Comparison of ENCODE assay signal across 24 mouse cellular contexts in the genomic region with DNA sequence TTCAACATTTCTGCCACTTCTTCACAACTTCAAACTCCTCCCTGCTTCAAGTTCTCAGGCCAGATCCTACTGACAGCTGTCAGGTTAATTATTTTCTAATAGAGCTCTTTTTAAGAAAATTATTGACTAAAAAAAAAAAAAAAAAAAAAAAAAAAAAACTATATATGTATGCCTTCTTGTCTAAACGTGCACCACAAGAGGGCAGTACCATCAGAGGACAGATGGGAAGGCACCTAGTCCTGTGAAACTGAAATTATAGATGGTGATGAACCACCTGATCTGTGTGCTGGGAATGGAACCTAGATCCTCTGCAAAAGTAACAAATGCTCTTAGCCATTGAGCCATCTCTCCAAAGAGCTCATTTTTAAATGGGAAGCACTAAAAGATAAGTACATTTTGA. TPM values are rescaled to one million over a fixed set of nuclear protein-coding genes. Genes with fewer than 3 reads are reported as not detected.
DNase-seq lines count a peak whose midpoint lies in the region; ATAC-seq and TF ChIP-seq lines count a peak whose summit lies in the region.
"Had no signal": no experiment of that assay in that cellular context is flagged by ENCODE, and none has a peak within 500 bp of the region (broad histone marks: within the 10 kb centered on the region; RNA-seq: fewer than 3 reads in every experiment).

No protein-coding gene starts in this region.

- TF ChIP-seq CTCF in kidney, postnatal 0 days (IDR thresholded peaks at IDR 0.05; ENCODE audit: low read depth) = peak; percentile 28; the same call in 1 of the 2 replicates
- no peak for TF ChIP-seq CTCF in lung, adult 2 months (IDR thresholded peaks at IDR 0.05; ENCODE audit: insufficient read depth, low read length)

- H3K36me3 ChIP-seq in kidney, postnatal 0 days (ENCODE audit: insufficient read depth, low read length) = no peaks in the 10 kb centered on the region
- H3K36me3 ChIP-seq: embryonic facial prominence, embryonic 13.5 days; hindbrain, embryonic 12.5 days; limb, embryonic 10.5 days; liver, embryonic 13.5 days; midbrain, embryonic 12.5 days had no signal

- H3K9me3 ChIP-seq in kidney, postnatal 0 days (replicated peaks; ENCODE audit: low read length) = no peaks in the 10 kb centered on the region
- H3K9me3 ChIP-seq: embryonic facial prominence, embryonic 13.5 days; hindbrain, embryonic 12.5 days; limb, embryonic 10.5 days; liver, embryonic 13.5 days; midbrain, embryonic 12.5 days had no signal

- H3K9ac ChIP-seq in kidney, postnatal 0 days (ENCODE audit: low read depth, low read length) = no peak overlapping the region
- H3K9ac ChIP-seq: embryonic facial prominence, embryonic 13.5 days; hindbrain, embryonic 12.5 days; liver, embryonic 13.5 days; midbrain, embryonic 12.5 days had no signal

- TF ChIP-seq POLR2A in lung, adult 2 months (IDR thresholded peaks at IDR 0.05; ENCODE audit: borderline replicate concordance, extremely low read depth, low read depth, low read length) = no peak

- H3K4me3 ChIP-seq in kidney, postnatal 0 days (replicated peaks; ENCODE audit: low read depth, low read length) = no peak overlapping the region
- no peak overlapping the region for H3K4me3 ChIP-seq in lung, adult 2 months (replicated peaks; ENCODE audit: extremely low read depth, low read depth, low read length)
- H3K4me3 ChIP-seq: embryonic facial prominence, embryonic 13.5 days; hindbrain, embryonic 12.5 days; limb, embryonic 10.5 days; liver, embryonic 13.5 days; midbrain, embryonic 12.5 days had no signal

- no peaks in the 10 kb centered on the region for H3K27me3 ChIP-seq in kidney, postnatal 0 days (ENCODE audit: insufficient read depth, low read length)
- H3K27me3 ChIP-seq: embryonic facial prominence, embryonic 13.5 days; hindbrain, embryonic 12.5 days; liver, embryonic 13.5 days; midbrain, embryonic 12.5 days had no signal

- peak; percentile 10 for DNase-seq in kidney, postnatal 0 days (ENCODE audit: low spot score)
- DNase-seq in kidney, adult 18-20 months = no peak
- DNase-seq in lung, postnatal 10 days = peak; percentile 31
- no peak for DNase-seq in lung, adult 2 months
- DNase-seq in ES-CJ7 (ENCODE audit: low read depth, low spot score) (peak; percentile 32), adipocyte (ENCODE audit: low spot score) (peak; percentile 31)
- no peak for DNase-seq in yolk sac, embryonic 10.5 days (ENCODE audit: low spot score)
- no peak for DNase-seq in left cerebral cortex, adult 9 months (ENCODE audit: low spot score in 2 of 2)
- DNase-seq: adrenal gland, postnatal 14 days; heart, postnatal 10 days; liver, embryonic 13.5 days; right cerebral cortex, adult 18-20 months; spleen, adult 18-20 months; thymus, postnatal 36 days had no signal

- no peak for ATAC-seq in kidney, postnatal 0 days (replicated peaks; ENCODE audit: low FRiP score, low read depth)
- ATAC-seq: activated CD4-positive, CD25-positive, alpha-beta regulatory T cell, adult 4 months; forebrain, embryonic 16.5 days had no signal

- H3K4me2 ChIP-seq in kidney, postnatal 0 days (ENCODE audit: low read length) = no peak overlapping the region
- H3K4me2 ChIP-seq: embryonic facial prominence, embryonic 13.5 days; heart, embryonic 11.5 days; hindbrain, embryonic 12.5 days; liver, embryonic 13.5 days; midbrain, embryonic 12.5 days had no signal

- WGBS in kidney, postnatal 0 days = 7% methylated on average over 1 of the region's 1 CpGs
- WGBS in lung, adult 2 months = 17% methylated on average over 1 of the region's 1 CpGs

- no peaks in the 10 kb centered on the region for H3K4me1 ChIP-seq in kidney, postnatal 0 days (replicated peaks; ENCODE audit: insufficient read depth, low read length)
- peaks cover 2% of the 10 kb centered on the region for H3K4me1 ChIP-seq in lung, adult 2 months (ENCODE audit: control insufficient read depth, insufficient read depth, low read length)
- H3K4me1 ChIP-seq: embryonic facial prominence, embryonic 13.5 days; hindbrain, embryonic 12.5 days; limb, embryonic 10.5 days; liver, embryonic 13.5 days; midbrain, embryonic 12.5 days had no signal

- H3K27ac ChIP-seq in kidney, postnatal 0 days = no peak overlapping the region
- H3K27ac ChIP-seq: embryonic facial prominence, embryonic 13.5 days; hindbrain, embryonic 12.5 days; limb, embryonic 10.5 days; liver, embryonic 13.5 days; midbrain, embryonic 12.5 days had no signal

RNA-seq across cellular contexts. Expression of a gene that starts 55.6 kb away (rescaled TPM):
- not detected in 2 replicates for polyA plus RNA-seq in kidney, postnatal 0 days (2015; fragmentation: Nextera tagmentation; extraction: Ambion mirVana)
- polyA plus RNA-seq in lung, adult 2 months (2012; rRNA removed) = not detected in 2 replicates
- polyA plus RNA-seq: activated CD4-positive, CD25-positive, alpha-beta regulatory T cell, adult 4 months; brain, embryonic 14.5 days; embryonic facial prominence, embryonic 13.5 days; forebrain, embryonic 16.5 days; heart, embryonic 11.5 days; hindbrain, embryonic 12.5 days; kidney, embryonic 16.5 days; limb, embryonic 10.5 days; liver, embryonic 13.5 days; midbrain, embryonic 12.5 days; neural tube, embryonic 11.5 days had no signal

Comparison
In these comparisons a context has a peak if more than half of its experiments do, and no peak if none do; other contexts are left out.
1. DNase-seq: peak in kidney, postnatal 0 days (single experiment), lung, postnatal 10 days (single experiment), ES-CJ7 (single experiment) and adipocyte (single experiment); none in kidney, adult 18-20 months (single experiment), lung, adult 2 months (single experiment), yolk sac, embryonic 10.5 days (single experiment) and left cerebral cortex, adult 9 months (0 of 2).